Mouse (Mus musculus): ENCODE data around the gene 9230112D13Rik. TPM values are rescaled to one million over a fixed set of nuclear protein-coding genes. Genes with fewer than 3 reads are reported as not detected.

The 9230112D13Rik gene
- total and polyA plus RNA-seq, 2 experiments from 2014 or later = not detected

GRCm38 (mm10) chr14:34500309-34500708, 22.3 kb downstream of the 9230112D13Rik start:
- H3K9me3 ChIP-seq (replicated peaks; ENCODE audit: control insufficient read depth, low read length) = no peaks in the 10 kb centered on the region
- WGBS = 9% methylated on average over 4 of the region's 4 CpGs
- TF ChIP-seq CTCF (IDR thresholded peaks at IDR 0.05; ENCODE audit: low read depth) = no peak
- no peak for TF ChIP-seq EP300 (IDR thresholded peaks at IDR 0.05; ENCODE audit: low read depth)
- H3K36me3 ChIP-seq (replicated peaks; ENCODE audit: control insufficient read depth, insufficient read depth, low read length) = no peaks in the 10 kb centered on the region
- H3K4me3 ChIP-seq (ENCODE audit: low read depth, low read length) = peak overlapping the region; percentile 85
- H3K9ac ChIP-seq (replicated peaks; ENCODE audit: low read depth, low read length) = no peak overlapping the region; the same call in 1 of the 2 replicates
- ATAC-seq (ENCODE audit: insufficient read depth, low read depth) = no peak
- peak overlapping the region; percentile 89 for H3K4me2 ChIP-seq (ENCODE audit: low read depth, low read length)
- peaks cover 56% of the 10 kb centered on the region for H3K4me1 ChIP-seq (ENCODE audit: control insufficient read depth, insufficient read depth)
- DNase-seq (ENCODE audit: low spot score) = no peak
- 0 out of 2 replicates have a peak, but pooled peaks cover 8% of the 10 kb centered on the region for H3K27me3 ChIP-seq (ENCODE audit: control insufficient read depth, insufficient read depth, low read length)
- H3K27ac ChIP-seq (ENCODE audit: low read depth) = no peak overlapping the region

- no peaks in the 10 kb centered on the region for H3K36me3 ChIP-seq (replicated peaks; ENCODE audit: control insufficient read depth, insufficient read depth, low read length)
- H3K4me2 ChIP-seq (ENCODE audit: low read depth, low read length) = peak overlapping the region; percentile 89
- peak overlapping the region; percentile 85 for H3K4me3 ChIP-seq (ENCODE audit: low read depth, low read length)
- TF ChIP-seq CTCF (IDR thresholded peaks at IDR 0.05; ENCODE audit: low read depth) (no peak), EP300 (IDR thresholded peaks at IDR 0.05; ENCODE audit: low read depth) (no peak)
- H3K4me1 ChIP-seq (ENCODE audit: control insufficient read depth, insufficient read depth) = peaks cover 53% of the 10 kb centered on the region
- ATAC-seq (ENCODE audit: insufficient read depth, low read depth) (no peak), DNase-seq (ENCODE audit: low spot score) (no peak)
- H3K27ac ChIP-seq (ENCODE audit: low read depth) = peak overlapping the region; percentile 17; the same call in 1 of the 2 replicates
- no peaks in the 10 kb centered on the region for H3K9me3 ChIP-seq (replicated peaks; ENCODE audit: control insufficient read depth, low read length)
- WGBS = 52% methylated on average over 4 of the region's 4 CpGs
- 0 out of 2 replicates have a peak, but pooled peaks cover 8% of the 10 kb centered on the region for H3K27me3 ChIP-seq (ENCODE audit: control insufficient read depth, insufficient read depth, low read length)
- H3K9ac ChIP-seq (replicated peaks; ENCODE audit: low read depth, low read length) = no peak overlapping the region
Measured at GRCm38 (mm10) chr14:34499664-34500063, 22.9 kb downstream of the 9230112D13Rik start.

- ATAC-seq (ENCODE audit: insufficient read depth, low read depth) (no peak), DNase-seq (ENCODE audit: low spot score) (no peak)
- 0 out of 2 replicates have a peak, but pooled peaks cover 5% of the 10 kb centered on the region for H3K27me3 ChIP-seq (ENCODE audit: control insufficient read depth, insufficient read depth, low read length)
- no peak overlapping the region for H3K4me3 ChIP-seq (ENCODE audit: low read depth, low read length)
- no peaks in the 10 kb centered on the region for H3K9me3 ChIP-seq (replicated peaks; ENCODE audit: control insufficient read depth, low read length)
- H3K4me1 ChIP-seq (ENCODE audit: control insufficient read depth, insufficient read depth) = peaks cover 48% of the 10 kb centered on the region
- H3K9ac ChIP-seq (replicated peaks; ENCODE audit: low read depth, low read length) = no peak overlapping the region
- H3K4me2 ChIP-seq (ENCODE audit: low read depth, low read length) = no peak overlapping the region
- TF ChIP-seq CTCF (IDR thresholded peaks at IDR 0.05; ENCODE audit: low read depth) (no peak), EP300 (IDR thresholded peaks at IDR 0.05; ENCODE audit: low read depth) (no peak)
- H3K36me3 ChIP-seq (replicated peaks; ENCODE audit: control insufficient read depth, insufficient read depth, low read length) = no peaks in the 10 kb centered on the region
- WGBS = 54% methylated on average over 3 of the region's 3 CpGs
- H3K27ac ChIP-seq (ENCODE audit: low read depth) = no peak overlapping the region
Measured at GRCm38 (mm10) chr14:34497346-34497745, 25.3 kb downstream of the 9230112D13Rik start.

- no peak for DNase-seq (ENCODE audit: low spot score)
- Histone ChIP-seq H3K4me2 (ENCODE audit: low read depth, low read length) (no peak overlapping the region), H3K36me3 (replicated peaks; ENCODE audit: control insufficient read depth, insufficient read depth, low read length) (no peaks in the 10 kb centered on the region), H3K4me1 (ENCODE audit: control insufficient read depth, insufficient read depth) (peaks cover 58% of the 10 kb centered on the region), H3K27ac (ENCODE audit: low read depth) (no peak overlapping the region), H3K27me3 (ENCODE audit: control insufficient read depth, insufficient read depth, low read length) (no peaks in the 10 kb centered on the region), H3K9ac (replicated peaks; ENCODE audit: low read depth, low read length) (no peak overlapping the region), H3K4me3 (ENCODE audit: low read depth, low read length) (no peak overlapping the region), H3K9me3 (replicated peaks; ENCODE audit: control insufficient read depth, low read length) (no peaks in the 10 kb centered on the region)
- 72% methylated on average over 3 of the region's 3 CpGs for WGBS
- no peak for ATAC-seq (ENCODE audit: insufficient read depth, low read depth)
- TF ChIP-seq EP300 (IDR thresholded peaks at IDR 0.05; ENCODE audit: low read depth) (no peak), CTCF (IDR thresholded peaks at IDR 0.05; ENCODE audit: low read depth) (no peak)
Measured at GRCm38 (mm10) chr14:34493682-34494081, 28.9 kb downstream of the 9230112D13Rik start.

GRCm38 (mm10) chr14:34492688-34493087, 29.9 kb downstream of the 9230112D13Rik start:
- TF ChIP-seq EP300 (IDR thresholded peaks at IDR 0.05; ENCODE audit: low read depth) (no peak), CTCF (IDR thresholded peaks at IDR 0.05; ENCODE audit: low read depth) (no peak)
- peaks cover 56% of the 10 kb centered on the region for H3K4me1 ChIP-seq (ENCODE audit: control insufficient read depth, insufficient read depth)

GRCm38 (mm10) chr14:34490965-34491364, 31.6 kb downstream of the 9230112D13Rik start:
- no peak overlapping the region for H3K27ac ChIP-seq (ENCODE audit: low read depth)
- H3K4me3 ChIP-seq (ENCODE audit: low read depth, low read length) = no peak overlapping the region
- no peaks in the 10 kb centered on the region for H3K27me3 ChIP-seq (ENCODE audit: control insufficient read depth, insufficient read depth, low read length)
- DNase-seq (ENCODE audit: low spot score) = no peak
- H3K9ac ChIP-seq (replicated peaks; ENCODE audit: low read depth, low read length) = no peak overlapping the region
- H3K4me2 ChIP-seq (ENCODE audit: low read depth, low read length) = no peak overlapping the region
- peaks cover 42% of the 10 kb centered on the region for H3K4me1 ChIP-seq (ENCODE audit: control insufficient read depth, insufficient read depth)
- 25% methylated on average over 1 of the region's 1 CpGs for WGBS
- no peaks in the 10 kb centered on the region for H3K9me3 ChIP-seq (replicated peaks; ENCODE audit: control insufficient read depth, low read length)
- no peak for TF ChIP-seq EP300 (IDR thresholded peaks at IDR 0.05; ENCODE audit: low read depth)
- no peak for TF ChIP-seq CTCF (IDR thresholded peaks at IDR 0.05; ENCODE audit: low read depth)
- ATAC-seq (ENCODE audit: insufficient read depth, low read depth) = no peak
- no peaks in the 10 kb centered on the region for H3K36me3 ChIP-seq (replicated peaks; ENCODE audit: control insufficient read depth, insufficient read depth, low read length)

More at GRCm38 (mm10) chr14:34492688-34493087, 29.9 kb downstream of the 9230112D13Rik start:
- Histone ChIP-seq H3K4me3 (ENCODE audit: low read depth, low read length) (no peak overlapping the region), H3K36me3 (replicated peaks; ENCODE audit: control insufficient read depth, insufficient read depth, low read length) (no peaks in the 10 kb centered on the region), H3K4me2 (ENCODE audit: low read depth, low read length) (no peak overlapping the region), H3K27me3 (ENCODE audit: control insufficient read depth, insufficient read depth, low read length) (no peaks in the 10 kb centered on the region), H3K9me3 (replicated peaks; ENCODE audit: control insufficient read depth, low read length) (no peaks in the 10 kb centered on the region), H3K27ac (ENCODE audit: low read depth) (peak overlapping the region; percentile 30; the same call in 1 of the 2 replicates), H3K9ac (replicated peaks; ENCODE audit: low read depth, low read length) (no peak overlapping the region)
- DNase-seq (ENCODE audit: low spot score) (no peak), ATAC-seq (ENCODE audit: insufficient read depth, low read depth) (no peak)
- 48% methylated on average over 2 of the region's 2 CpGs for WGBS

Measured in heart, postnatal 0 days (tissue).